ENCODE assay signal across 33 mouse cellular contexts in genomic region chr4:153093129-153093528, GRCm38 (mm10).
"Had no signal": no experiment of that assay in that cellular context is flagged by ENCODE, and none has a peak within 500 bp of the region (broad histone marks: within the 10 kb centered on the region; RNA-seq: fewer than 3 reads in every experiment).

No protein-coding gene starts in this region.

- H3K4me1 ChIP-seq: limb, embryonic 12.5 days; limb, embryonic 15.5 days; liver, embryonic 12.5 days; liver, embryonic 13.5 days; liver, embryonic 15.5 days; lung, embryonic 15.5 days; megakaryocyte, embryonic 14.5 days; midbrain, embryonic 13.5 days; midbrain, embryonic 15.5 days; neural tube, embryonic 12.5 days had no signal

- H3K36me3 ChIP-seq: limb, embryonic 10.5 days; limb, embryonic 12.5 days; limb, embryonic 13.5 days; limb, embryonic 15.5 days; liver, embryonic 12.5 days; liver, embryonic 13.5 days; liver, embryonic 15.5 days; lung, embryonic 15.5 days; midbrain, embryonic 10.5 days; midbrain, embryonic 12.5 days; midbrain, embryonic 13.5 days; midbrain, embryonic 15.5 days; neural tube, embryonic 12.5 days; neural tube, embryonic 13.5 days had no signal

- DNase-seq: left cerebral cortex, postnatal 4 days; liver; liver, embryonic 13.5 days; liver, postnatal 0 days; lung, adult 18-20 months; lung, adult 2 months; lung, embryonic 14.5 days; lung, postnatal 10 days; lung, postnatal 14 days; lung, postnatal 36 days; lung, postnatal 4 days; midbrain, embryonic 14.5 days had no signal

- H3K4me3 ChIP-seq: limb, embryonic 10.5 days; limb, embryonic 12.5 days; limb, embryonic 13.5 days; limb, embryonic 15.5 days; liver, embryonic 12.5 days; liver, embryonic 13.5 days; liver, embryonic 15.5 days; lung, embryonic 15.5 days; megakaryocyte, embryonic 14.5 days; midbrain, embryonic 10.5 days; midbrain, embryonic 12.5 days; midbrain, embryonic 13.5 days; midbrain, embryonic 15.5 days; myocyte; neural tube, embryonic 12.5 days; neural tube, embryonic 13.5 days had no signal

- H3K9ac ChIP-seq: limb, embryonic 12.5 days; limb, embryonic 13.5 days; limb, embryonic 15.5 days; liver, embryonic 12.5 days; liver, embryonic 13.5 days; liver, embryonic 14.5 days; liver, embryonic 15.5 days; liver, postnatal 0 days; lung, embryonic 14.5 days; lung, embryonic 15.5 days; midbrain, embryonic 12.5 days; midbrain, embryonic 13.5 days; midbrain, embryonic 15.5 days; neural tube, embryonic 12.5 days; neural tube, embryonic 13.5 days had no signal

- H3K27me3 ChIP-seq: limb, embryonic 12.5 days; limb, embryonic 13.5 days; limb, embryonic 15.5 days; liver, embryonic 12.5 days; liver, embryonic 13.5 days; liver, embryonic 15.5 days; lung, embryonic 15.5 days; megakaryocyte, embryonic 14.5 days; midbrain, embryonic 12.5 days; midbrain, embryonic 13.5 days; midbrain, embryonic 15.5 days; neural tube, embryonic 12.5 days; neural tube, embryonic 13.5 days had no signal

- H3K27ac ChIP-seq: limb, embryonic 10.5 days; limb, embryonic 12.5 days; limb, embryonic 13.5 days; limb, embryonic 15.5 days; liver, embryonic 12.5 days; liver, embryonic 13.5 days; liver, embryonic 14.5 days; liver, embryonic 15.5 days; lung, embryonic 15.5 days; macrophage; midbrain, embryonic 10.5 days; midbrain, embryonic 12.5 days; midbrain, embryonic 13.5 days; midbrain, embryonic 15.5 days; neural tube, embryonic 12.5 days; neural tube, embryonic 13.5 days had no signal

- H3K4me2 ChIP-seq: limb, embryonic 12.5 days; limb, embryonic 13.5 days; limb, embryonic 15.5 days; liver, embryonic 11.5 days; liver, embryonic 12.5 days; liver, embryonic 13.5 days; liver, embryonic 15.5 days; lung, embryonic 14.5 days; lung, embryonic 15.5 days; midbrain, embryonic 11.5 days; midbrain, embryonic 12.5 days; midbrain, embryonic 13.5 days; midbrain, embryonic 15.5 days; neural tube, embryonic 12.5 days; neural tube, embryonic 13.5 days had no signal

- ATAC-seq: liver, embryonic 12.5 days; liver, postnatal 0 days; lung, postnatal 0 days; midbrain, embryonic 13.5 days; midbrain, embryonic 15.5 days; midbrain, embryonic 16.5 days had no signal

- H3K9me3 ChIP-seq: limb, embryonic 10.5 days; limb, embryonic 13.5 days; limb, embryonic 15.5 days; liver, embryonic 15.5 days; lung, embryonic 15.5 days; midbrain, embryonic 10.5 days; midbrain, embryonic 12.5 days; midbrain, embryonic 13.5 days; midbrain, embryonic 15.5 days; neural tube, embryonic 12.5 days; neural tube, embryonic 13.5 days had no signal
